Mouse (Mus musculus) A20 (cell line): Measurements from ENCODE around the gene Smagp.
A peak's percentile ranks its signal among the peaks of the same experiment; 100 is the strongest.

Source experiments
- DNase-seq: peaks from one replicate; pipeline ENCODE4 v3.0.0-alpha.2; 2011; ENCODE audit warnings: low read depth, low spot score

Smagp gene

GRCm38 (mm10) chr15:100665411-100666218 is 28.9 kb upstream of the Smagp start:
- DNase-seq: no peak

- DNase-seq: peak; percentile 96
These were observed 28.1 kb upstream of the Smagp start for GRCm38 (mm10) chr15:100664813-100665274.

- no peak for DNase-seq
These were observed 24.1 kb upstream of the Smagp start for GRCm38 (mm10) chr15:100660805-100661204.

- no peak for DNase-seq
These were observed 23.6 kb upstream of the Smagp start for GRCm38 (mm10) chr15:100660306-100660705.

GRCm38 (mm10) chr15:100655201-100655600 is 18.5 kb upstream of the Smagp start:
- DNase-seq: no peak

- DNase-seq: no peak
These were observed 17.5 kb upstream of the Smagp start for GRCm38 (mm10) chr15:100654271-100654670.

- no peak for DNase-seq
These were observed 14.9 kb upstream of the Smagp start for GRCm38 (mm10) chr15:100651610-100652009.

GRCm38 (mm10) chr15:100650111-100650510 is 13.4 kb upstream of the Smagp start:
- no peak for DNase-seq

GRCm38 (mm10) chr15:100646161-100646560 is 9.4 kb upstream of the Smagp start:
- DNase-seq: no peak

GRCm38 (mm10) chr15:100642451-100642850 is 5.7 kb upstream of the Smagp start:
- no peak for DNase-seq

GRCm38 (mm10) chr15:100641226-100641810 is 4.6 kb upstream of the Smagp start:
- DNase-seq: no peak

- DNase-seq: no peak
These were observed 3.4 kb upstream of the Smagp start for GRCm38 (mm10) chr15:100639972-100640750.

- peak; percentile 69 for DNase-seq
These were observed 921 bp upstream of the Smagp start for GRCm38 (mm10) chr15:100637661-100638060.

- no peak for DNase-seq
These were observed 692 bp downstream of the Smagp start for GRCm38 (mm10) chr15:100635851-100636645.

- peak; percentile 73 for DNase-seq
These were observed 1.5 kb downstream of the Smagp start for GRCm38 (mm10) chr15:100635239-100635638.

- DNase-seq: peak; percentile 88
These were observed 3.4 kb downstream of the Smagp start for GRCm38 (mm10) chr15:100633341-100633740.

GRCm38 (mm10) chr15:100632323-100632722 is 4.4 kb downstream of the Smagp start:
- no peak for DNase-seq

- no peak for DNase-seq
These were observed 5.1 kb downstream of the Smagp start for GRCm38 (mm10) chr15:100631454-100632170.

- DNase-seq: no peak
These were observed 6.6 kb downstream of the Smagp start for GRCm38 (mm10) chr15:100630126-100630525.

- DNase-seq: no peak
These were observed 7.9 kb downstream of the Smagp start for GRCm38 (mm10) chr15:100628797-100629196.
